Mouse (Mus musculus): ENCODE measurements at regions not wholly inside any gene's neighbourhood (a gene's known extent, or its start where the extent isn't known, plus 50 kb on each side); places are given as distances from the start of the nearest gene placed in this dataset.

DNA sequence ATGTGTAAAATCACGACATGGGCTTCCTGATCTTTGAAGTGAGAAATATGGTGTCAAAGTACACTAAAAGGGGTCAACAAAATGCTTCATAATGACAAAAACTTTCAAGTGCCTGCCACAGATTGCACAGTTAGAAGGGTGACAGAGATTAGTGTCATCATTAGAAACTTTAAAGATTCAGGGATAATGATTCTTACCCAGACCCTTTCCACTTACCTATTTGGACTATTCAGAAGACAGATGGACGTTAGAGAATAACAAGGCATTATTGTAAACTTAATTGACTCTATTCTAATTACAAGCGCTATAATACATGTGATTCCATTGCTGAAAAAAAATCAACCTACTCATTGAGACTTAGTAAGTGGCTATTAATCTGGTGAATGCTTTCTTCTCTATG is 162.6 kb upstream of the Pcdh20 start:
- no peak for DNase-seq (ENCODE audit: low spot score in 2 of 2)

DNA sequence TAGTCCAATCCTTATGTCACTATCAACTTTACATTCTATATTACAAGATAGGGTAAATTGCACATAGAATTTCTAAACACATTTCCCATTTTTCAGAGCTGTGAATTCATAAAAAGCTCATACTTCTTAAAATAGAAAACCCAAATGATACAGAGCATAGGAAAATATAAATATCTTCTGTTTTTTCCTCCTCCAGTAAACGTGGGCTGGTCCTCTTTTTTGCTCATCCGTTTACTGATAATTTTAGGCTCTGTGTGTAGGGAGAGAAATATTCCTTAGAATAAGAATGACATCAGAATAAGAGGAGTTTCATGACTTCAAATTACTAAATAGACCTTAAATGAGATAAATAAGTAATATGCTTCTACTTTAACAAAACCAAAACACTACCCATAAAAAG is 124.2 kb upstream of the Pcdh20 start:
- DNase-seq (ENCODE audit: low spot score in 2 of 2), result no peak

DNA sequence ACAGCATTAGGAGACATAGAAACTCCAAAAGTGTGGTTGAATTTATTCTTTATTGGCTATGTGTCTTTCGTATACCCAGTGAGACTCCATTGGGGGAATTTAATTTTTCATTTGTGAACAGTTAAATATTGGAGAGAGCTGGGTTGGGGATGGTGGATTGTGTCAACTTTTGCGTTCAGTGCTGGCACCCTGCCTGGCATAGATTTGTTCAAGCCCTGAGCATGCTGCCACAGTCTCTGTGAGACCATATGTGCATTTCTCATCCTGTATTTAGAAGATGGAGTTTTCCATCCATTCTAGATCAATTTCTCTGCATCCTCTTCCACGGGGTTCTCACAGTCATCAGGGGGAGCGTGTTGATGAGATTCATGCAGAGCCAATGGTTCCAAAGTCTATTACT is 98.9 kb upstream of the Pcdh20 start:
- no peak for DNase-seq (ENCODE audit: low spot score in 2 of 2)

DNA sequence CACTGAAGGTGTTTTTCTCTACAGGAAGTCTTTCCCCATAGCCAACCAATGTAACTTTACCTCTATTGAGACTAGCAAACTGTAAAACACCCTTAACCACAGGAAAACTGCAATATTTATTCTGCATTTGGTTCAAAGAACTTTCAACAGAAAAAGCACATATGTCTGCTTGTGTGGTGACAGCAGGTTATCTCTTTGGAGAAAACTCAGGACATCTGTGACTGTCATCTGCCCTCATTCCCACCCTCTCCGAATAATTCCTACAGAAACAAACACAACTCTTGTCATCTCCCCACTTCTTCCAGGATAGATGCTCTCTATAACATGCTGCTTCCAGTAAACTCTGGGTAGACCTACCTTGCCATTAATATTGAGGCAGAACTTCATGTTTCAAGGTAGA is 96.4 kb upstream of the Pcdh20 start:
- no peak for DNase-seq (ENCODE audit: low spot score in 2 of 2)

DNA sequence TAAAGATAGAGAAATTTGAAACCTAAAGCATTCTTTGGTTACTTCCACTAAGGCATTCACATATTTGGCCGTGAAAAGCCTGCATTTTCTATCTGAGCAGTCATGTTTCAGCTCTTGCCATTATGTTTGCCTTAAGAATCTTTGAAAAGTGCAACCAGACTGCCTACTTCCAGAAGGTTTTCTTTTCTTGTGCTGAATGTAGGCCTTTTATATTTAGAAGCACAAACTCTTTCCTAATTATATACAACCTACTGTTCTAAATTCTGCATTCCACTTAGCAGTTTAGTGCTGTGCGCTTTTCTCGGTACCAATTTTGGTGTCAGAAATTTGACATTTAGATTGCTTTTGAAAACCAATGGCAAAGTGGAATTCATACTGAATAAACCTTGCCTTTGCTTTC is 72.4 kb upstream of the Pcdh20 start:
- peak in 1 of 2 experiments; percentile 48 for DNase-seq (ENCODE audit: low spot score in 2 of 2)

DNA sequence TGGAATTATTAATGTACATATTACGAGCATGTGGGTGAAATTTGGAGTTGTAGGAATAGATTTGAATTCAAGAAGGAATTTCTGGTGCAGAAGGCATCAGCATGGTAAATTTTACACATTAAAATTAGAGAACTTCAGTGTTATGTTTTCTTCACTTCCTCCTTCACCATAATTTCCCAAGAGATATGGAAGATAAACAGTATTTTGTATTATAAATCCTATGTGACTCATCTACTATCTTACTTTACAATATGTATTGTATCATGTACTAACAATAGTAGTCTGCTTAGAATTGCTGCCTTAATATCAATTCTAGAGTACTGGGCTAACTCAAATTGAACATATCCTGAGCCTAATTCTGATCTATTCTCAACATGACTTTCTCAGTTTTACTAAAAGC is 71.3 kb upstream of the Pcdh20 start:
- no peak for DNase-seq (ENCODE audit: low spot score in 2 of 2)

All from frontal cortex, postnatal 36 days (tissue).